Mouse (Mus musculus) retina, postnatal 7 days (tissue): ENCODE measurements around the gene Src.

Experiments used
- DNase-seq: peaks from one replicate; pipeline ENCODE4 v3.0.0-alpha.2; 2012; ENCODE audit warnings: low read depth, low spot score

The Src gene

GRCm38 (mm10) chr2:157436496-157436895, 18.3 kb downstream of the Src start:
- DNase-seq, result no peak

GRCm38 (mm10) chr2:157437123-157437522, 18.9 kb downstream of the Src start:
- DNase-seq, result no peak

- no peak for DNase-seq
Measured at GRCm38 (mm10) chr2:157441363-157441762, 23.1 kb downstream of the Src start.

- no peak for DNase-seq
Measured at GRCm38 (mm10) chr2:157447297-157448158, 29.3 kb downstream of the Src start.

- no peak for DNase-seq
Measured at GRCm38 (mm10) chr2:157448356-157448755, 30.1 kb downstream of the Src start.

GRCm38 (mm10) chr2:157450905-157451304, 32.7 kb downstream of the Src start:
- DNase-seq, result no peak

GRCm38 (mm10) chr2:157451372-157452040, 33.3 kb downstream of the Src start:
- DNase-seq, result no peak

GRCm38 (mm10) chr2:157457100-157457806, 39.0 kb downstream of the Src start:
- DNase-seq, result peak; percentile 76

GRCm38 (mm10) chr2:157458472-157458871, 40.2 kb downstream of the Src start:
- DNase-seq, result peak; percentile 61

GRCm38 (mm10) chr2:157459736-157460135, 41.5 kb downstream of the Src start:
- DNase-seq, result no peak

GRCm38 (mm10) chr2:157462776-157463710, 44.8 kb downstream of the Src start:
- DNase-seq, result no peak

GRCm38 (mm10) chr2:157463887-157464745, 45.9 kb downstream of the Src start:
- no peak for DNase-seq

- DNase-seq, result peak; percentile 58
Measured at GRCm38 (mm10) chr2:157464746-157465126, 46.5 kb downstream of the Src start.

- DNase-seq, result no peak
Measured at GRCm38 (mm10) chr2:157466836-157467235, 48.6 kb downstream of the Src start.

GRCm38 (mm10) chr2:157468130-157468796, 50.0 kb downstream of the Src start:
- DNase-seq, result no peak

- DNase-seq, result no peak
Measured at GRCm38 (mm10) chr2:157471292-157471691, 53.0 kb downstream of the Src start.

- DNase-seq, result no peak
Measured at GRCm38 (mm10) chr2:157471737-157472136, 53.5 kb downstream of the Src start.

- no peak for DNase-seq
Measured at GRCm38 (mm10) chr2:157472469-157472868, 54.2 kb downstream of the Src start.

GRCm38 (mm10) chr2:157474269-157474729, 56.1 kb downstream of the Src start:
- no peak for DNase-seq
